Mouse (Mus musculus) lung, postnatal 4 days (tissue): ENCODE measurements around the gene Pdxk.

Experiments
- DNase-seq, 2 experiments: peaks; one replicate each; pipeline ENCODE4 v3.0.0; 2021

Pdxk gene

DNA sequence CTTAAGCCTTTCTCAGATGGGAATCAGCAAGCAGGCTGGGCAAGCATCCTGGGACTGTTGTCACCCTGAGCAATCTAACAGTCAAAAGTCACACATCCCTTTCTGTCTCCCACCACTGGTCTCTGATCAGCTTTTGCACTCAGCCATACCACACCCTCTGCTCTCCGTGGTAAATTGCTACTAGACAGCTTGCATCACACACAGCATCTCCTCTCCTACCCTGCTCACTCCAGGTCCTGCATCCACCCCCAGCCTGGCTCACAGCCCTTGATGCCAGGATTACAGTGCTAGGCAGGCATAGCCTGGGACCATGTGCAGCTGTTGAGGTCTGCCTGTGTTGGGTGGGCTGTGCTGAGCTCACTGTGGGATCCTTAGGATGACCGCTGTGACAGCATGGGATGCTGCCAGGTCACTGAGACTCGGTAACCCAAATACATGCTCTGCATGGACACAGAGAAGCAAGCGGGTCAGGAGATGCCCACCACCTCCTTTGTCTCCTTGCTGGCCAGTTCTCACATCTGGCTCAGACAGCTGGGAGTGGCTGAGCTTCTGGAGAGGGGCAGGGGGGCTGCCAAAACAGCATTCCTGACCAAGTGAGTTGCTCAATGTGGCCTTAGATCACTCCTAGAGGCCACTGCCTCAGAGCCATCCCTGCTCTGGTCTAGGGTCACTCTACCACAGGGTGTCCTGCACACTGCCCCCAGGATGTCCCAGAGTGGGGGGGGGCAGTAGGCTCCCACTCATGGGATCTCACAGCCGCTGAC, 6.2 kb downstream of the Pdxk start:
- DNase-seq: peak in 1 of 2 experiments; percentile 62

GRCm38 (mm10) chr10:78457495-78458347, 7.1 kb downstream of the Pdxk start:
- DNase-seq: peak; percentile 77 to 81

DNA sequence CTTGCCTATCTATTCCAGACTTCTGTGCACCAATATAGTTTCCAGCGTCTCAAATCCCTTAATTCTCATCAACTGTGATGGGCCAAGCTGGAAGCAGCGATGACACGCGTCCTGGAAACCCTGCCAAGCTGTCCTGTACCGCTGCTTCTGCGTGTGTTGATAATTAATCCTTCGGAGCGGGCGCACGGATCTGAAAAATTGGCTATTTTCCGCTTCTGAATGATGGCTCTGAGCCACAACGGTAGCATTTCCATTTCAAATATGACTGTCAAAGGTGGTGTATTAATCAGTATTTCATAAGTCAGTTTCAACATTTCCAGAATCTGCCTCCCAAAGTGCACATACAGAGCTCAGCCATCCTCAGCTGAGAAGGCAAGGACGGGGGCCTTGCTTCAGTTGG, 8.1 kb downstream of the Pdxk start:
- no peak for DNase-seq

GRCm38 (mm10) chr10:78452641-78453040, 12.1 kb downstream of the Pdxk start:
- no peak for DNase-seq

- DNase-seq: no peak
Observed at GRCm38 (mm10) chr10:78450761-78451160, 14.0 kb downstream of the Pdxk start.

DNA sequence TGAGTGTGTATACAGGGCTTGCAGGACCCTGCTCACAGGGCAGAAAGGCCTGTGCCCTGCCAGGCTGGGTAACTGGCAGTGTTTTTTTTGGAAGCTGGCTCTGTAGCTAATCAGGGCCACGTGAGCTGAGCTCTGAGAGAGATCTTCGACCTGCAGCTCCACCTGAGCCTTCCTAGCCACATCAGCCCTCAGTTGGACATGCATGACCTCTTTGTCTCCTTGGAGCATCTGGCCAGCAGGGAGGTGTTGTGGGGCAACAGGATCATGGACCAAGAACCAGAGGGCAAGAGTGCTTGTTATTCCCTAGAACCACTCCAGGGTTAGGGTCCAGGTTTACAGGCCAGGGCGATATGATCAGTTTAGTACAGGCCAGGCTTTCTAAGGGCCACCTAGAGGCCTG, 17.4 kb downstream of the Pdxk start:
- DNase-seq: no peak

DNA sequence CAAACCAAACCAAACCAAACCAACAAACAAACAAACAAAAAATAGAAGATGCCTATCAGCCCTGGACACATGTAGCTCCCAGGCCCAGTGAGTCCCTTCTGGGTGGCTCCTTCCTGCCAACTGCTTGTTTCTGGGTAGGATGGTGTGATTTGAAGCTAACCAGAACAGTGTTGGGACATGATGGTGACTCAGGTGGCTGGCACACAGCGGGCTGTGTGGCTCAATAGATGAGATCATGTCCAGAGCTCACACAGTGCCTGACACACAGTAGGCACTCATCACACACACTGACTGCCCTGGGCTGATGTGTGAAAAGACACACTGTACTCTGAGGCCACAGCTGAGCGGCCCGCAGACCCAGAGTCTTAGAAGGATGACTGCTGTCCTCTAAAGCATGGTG, 18.6 kb downstream of the Pdxk start:
- no peak for DNase-seq

DNA sequence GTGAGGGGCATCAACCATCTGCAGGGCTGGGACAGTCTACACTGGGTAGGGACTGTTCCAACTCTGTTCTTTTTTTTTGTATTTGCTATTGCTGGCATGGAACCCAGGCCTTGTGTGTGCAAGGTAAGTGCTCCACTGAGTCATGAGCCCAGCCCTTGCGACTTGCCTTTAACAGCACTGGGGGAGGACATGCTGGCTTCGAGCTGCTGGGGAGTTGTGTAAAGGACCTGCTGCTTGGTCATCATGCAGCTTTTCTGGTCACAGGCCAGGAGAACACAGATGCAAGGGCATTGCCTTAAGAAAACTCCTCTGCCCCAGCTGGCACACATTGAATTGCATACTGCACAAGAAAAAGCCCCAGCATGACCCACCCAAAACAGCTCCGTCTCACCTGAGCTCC, 22.5 kb downstream of the Pdxk start:
- DNase-seq: no peak

DNA sequence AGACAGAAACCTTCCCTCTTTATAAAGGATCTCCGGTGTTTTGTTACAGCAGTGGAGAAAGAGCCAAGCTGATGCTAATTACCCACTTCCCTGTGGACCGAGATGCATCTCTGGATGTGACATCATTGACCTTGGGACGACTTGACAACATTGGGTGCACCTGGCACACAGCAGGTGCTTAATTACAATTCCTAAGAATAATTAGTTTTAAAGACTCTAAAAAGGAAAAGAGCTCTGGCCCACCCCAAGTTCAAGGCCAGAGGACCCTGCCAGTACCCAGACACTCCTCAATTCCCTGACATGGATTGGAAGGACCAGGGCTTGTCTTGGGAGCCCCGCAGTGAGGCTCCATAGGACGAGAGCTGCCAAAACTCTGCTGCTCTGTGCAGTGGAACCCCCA, 23.2 kb downstream of the Pdxk start:
- no peak for DNase-seq

GRCm38 (mm10) chr10:78440812-78441211, 24.0 kb downstream of the Pdxk start:
- DNase-seq: peak in 1 of 2 experiments; percentile 26

- peak; percentile 19 to 65 for DNase-seq
Observed at GRCm38 (mm10) chr10:78439990-78440389, 24.8 kb downstream of the Pdxk start.

- peak in 1 of 2 experiments; percentile 26 for DNase-seq
Observed at GRCm38 (mm10) chr10:78439550-78439949, 25.2 kb downstream of the Pdxk start.

DNA sequence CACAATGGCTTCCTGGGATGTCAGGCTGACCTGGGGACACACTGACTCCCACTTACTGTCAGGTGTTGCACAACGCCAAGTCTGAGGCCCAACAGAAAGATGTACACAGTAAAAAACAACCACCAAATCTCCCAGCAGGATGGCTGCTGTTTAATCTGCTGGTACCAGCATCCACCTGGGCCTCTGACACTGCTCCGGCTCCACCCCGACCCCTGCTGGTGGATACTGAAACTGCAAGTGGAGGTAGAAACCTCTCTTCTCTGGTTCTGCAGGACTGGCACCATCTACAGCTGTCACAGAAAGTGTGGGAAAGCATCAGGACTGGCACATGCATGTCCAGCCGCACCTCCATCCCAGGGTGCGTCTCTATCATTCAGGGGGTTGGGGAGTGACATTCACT, 26.7 kb downstream of the Pdxk start:
- peak; percentile 62 to 83 for DNase-seq

DNA sequence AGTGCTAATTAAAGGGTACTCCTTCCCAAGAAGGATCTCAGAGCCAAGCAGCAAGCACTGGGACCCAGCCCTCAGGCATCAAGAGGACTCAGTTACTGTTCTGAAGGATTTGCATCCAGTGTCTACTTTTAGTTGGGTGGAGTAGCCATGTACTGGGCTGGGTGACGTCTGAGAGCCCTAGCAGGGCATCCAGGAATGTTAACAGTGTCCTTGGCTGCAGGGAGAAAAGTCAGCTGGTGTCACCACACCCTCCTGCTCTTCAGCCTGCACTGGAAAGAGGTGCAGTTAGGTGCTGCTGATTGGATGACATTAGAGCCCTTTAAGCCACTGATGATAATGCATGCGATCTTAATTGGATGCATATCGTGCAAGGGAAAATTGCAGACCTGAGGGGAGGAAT, 31.9 kb downstream of the Pdxk start:
- DNase-seq: no peak

- no peak for DNase-seq
Observed at GRCm38 (mm10) chr10:78429776-78430175, 35.0 kb downstream of the Pdxk start.

GRCm38 (mm10) chr10:78429180-78429579, 35.6 kb downstream of the Pdxk start:
- DNase-seq: no peak

DNA sequence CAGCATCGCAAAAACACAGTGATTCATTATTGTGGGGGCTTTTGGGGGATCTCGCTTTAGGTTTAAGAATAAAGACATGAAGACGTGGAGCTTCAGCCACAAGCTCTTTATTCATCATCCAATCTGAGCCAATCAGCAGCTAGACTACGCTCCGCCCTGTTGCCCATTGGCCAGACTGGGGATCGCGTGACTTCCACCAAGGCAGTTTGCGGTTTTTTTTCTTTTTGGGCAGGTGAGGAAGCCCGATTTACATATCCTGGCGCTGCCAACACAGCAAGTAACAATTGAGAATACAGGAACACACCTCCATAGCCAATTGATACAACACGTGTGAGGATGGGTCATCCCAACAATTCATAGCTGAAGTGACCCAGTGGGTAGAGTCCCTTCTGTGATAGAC, 36.7 kb downstream of the Pdxk start:
- DNase-seq: no peak

DNA sequence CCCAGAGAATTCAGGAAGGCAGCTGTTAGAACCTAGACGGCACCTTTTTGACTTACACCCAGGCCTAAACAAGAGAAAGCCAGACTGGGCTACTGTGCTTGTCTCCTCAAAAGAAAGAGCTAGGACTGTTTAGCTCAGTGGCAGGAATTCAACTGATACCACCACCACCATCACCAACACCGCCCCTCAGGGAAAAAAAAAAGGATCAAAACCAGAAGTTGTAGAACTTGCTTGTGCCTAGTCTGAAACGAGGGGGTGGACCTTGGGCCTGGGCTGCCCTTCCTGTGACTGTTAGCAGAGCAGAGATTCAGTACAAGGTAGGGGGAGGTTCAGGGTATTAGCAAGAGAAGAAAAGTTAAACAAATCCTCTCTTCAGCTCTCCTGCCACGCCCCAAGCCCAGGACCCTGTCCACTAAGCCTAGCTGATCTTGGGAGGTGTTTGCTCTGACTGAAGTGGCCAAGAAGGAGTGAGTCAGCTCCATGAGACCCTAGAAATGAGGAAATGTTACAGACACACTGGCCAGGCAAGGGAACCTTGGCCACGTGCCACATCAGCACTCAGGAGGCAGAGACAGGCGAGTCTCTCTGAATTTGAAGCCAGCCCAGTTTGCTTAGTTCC, 38.5 kb downstream of the Pdxk start:
- peak; percentile 57 to 64 for DNase-seq

DNA sequence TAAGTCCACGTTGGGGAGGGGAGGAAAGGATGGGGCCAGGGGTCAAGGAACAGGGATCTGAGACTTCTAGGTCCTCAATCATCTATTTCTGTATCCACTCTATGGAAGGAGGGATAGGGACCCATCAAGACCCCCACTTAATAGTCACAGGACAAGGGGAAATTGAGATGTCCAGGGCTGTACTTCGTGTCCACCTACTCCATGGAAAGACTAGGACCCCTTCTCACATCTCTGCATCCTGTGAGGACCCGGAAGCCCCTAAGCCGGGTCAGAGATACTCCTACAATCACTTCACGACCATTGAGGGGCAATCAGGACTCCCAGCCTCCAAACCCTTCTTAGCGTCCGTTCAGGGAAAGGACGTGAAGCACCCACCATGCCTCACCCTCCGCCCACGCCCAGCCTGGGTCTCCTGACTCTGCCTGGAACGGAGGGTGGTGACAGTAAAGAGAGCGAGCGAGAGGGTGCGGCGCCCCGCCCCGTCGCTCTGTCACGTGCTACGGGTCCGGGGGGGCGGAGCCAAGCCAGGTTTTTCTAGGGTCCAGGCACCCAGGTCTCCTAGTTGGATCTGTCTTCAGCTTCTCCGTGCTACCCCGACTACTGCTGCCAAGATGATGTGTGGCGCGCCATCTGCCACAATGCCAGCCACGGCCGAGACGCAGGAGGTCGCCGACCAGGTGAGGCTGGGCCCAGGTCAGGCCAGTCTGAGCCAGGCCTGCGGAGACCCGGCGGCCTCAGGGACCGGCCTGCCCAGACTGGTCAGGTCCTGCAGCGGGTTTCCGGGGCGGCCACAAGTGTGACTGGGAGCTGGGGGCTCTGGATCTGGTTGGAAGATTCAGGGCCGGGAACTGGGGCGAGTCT, 39.4 kb downstream of the Pdxk start, which contains the start of gene Cstb:
TSS of gene Cstb (plus strand) at position 489 of the 861 bp plus-strand sequence.
- DNase-seq: peak; percentile 88

DNA sequence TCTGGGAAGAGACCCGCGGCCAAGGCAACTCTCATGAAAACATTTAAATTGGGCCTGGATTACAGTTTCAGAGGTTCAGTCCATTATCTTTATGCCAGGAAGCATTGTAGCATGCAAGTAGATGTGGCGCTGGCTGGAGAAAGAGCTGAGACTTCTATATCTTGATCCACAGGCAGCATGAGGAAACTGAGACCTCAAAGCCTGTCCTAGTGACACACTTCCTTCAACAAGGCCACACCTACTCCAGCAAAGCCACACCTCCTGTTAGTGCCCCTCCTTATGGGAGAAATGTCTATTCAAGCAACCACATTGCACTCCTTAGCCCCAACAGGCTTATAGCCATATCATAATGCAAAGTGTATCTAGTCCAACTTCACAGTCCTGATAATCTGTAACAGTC, 42.2 kb downstream of the Pdxk start:
- no peak for DNase-seq

GRCm38 (mm10) chr10:78420929-78421328, 43.8 kb downstream of the Pdxk start:
- no peak for DNase-seq

DNA sequence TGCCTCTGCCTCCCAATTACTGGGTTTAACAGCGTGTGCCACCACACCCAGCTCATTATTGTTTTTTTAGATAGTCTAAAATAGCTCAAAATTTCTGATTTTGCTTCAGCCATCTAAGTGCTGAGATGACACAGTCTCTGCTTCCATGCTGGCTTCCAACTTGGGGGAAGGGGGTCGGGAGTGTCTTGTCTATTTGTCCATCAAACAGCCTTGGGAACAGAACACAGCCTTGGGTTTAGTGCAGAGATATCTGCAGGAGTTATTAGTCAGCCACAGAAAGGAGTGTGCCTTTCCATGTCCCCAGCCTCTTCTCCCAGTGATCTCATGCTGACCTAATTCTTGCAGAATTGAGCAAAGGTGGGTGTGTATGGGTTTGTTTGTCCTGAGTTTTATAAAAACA, 46.0 kb downstream of the Pdxk start:
- DNase-seq: no peak

DNA sequence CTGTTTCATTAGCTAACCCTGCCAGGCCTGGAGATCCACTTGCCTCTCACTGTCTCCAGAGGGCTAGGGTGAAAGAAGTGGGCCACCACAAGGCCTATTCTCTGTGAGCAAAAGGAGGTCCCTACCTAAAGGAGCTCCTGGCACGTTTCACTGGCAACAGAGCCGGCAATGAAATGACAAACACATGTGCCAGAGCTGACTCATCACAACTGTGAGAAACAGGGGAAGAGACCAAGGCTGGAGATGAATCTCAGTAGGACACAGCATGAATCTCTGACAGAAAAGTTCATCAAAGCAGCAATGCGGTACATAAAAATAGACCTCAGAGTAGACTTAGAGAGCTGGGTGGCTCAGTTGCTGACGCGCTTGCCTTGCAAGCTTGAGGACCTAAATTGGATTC, 46.9 kb downstream of the Pdxk start:
- DNase-seq: no peak
